Mouse (Mus musculus): ENCODE data around the gene Slc38a11. TPM values are rescaled to one million over a fixed set of nuclear protein-coding genes. Genes with fewer than 3 reads are reported as not detected.

Slc38a11 gene
- total and polyA plus RNA-seq, 3 experiments = not detected

DNA sequence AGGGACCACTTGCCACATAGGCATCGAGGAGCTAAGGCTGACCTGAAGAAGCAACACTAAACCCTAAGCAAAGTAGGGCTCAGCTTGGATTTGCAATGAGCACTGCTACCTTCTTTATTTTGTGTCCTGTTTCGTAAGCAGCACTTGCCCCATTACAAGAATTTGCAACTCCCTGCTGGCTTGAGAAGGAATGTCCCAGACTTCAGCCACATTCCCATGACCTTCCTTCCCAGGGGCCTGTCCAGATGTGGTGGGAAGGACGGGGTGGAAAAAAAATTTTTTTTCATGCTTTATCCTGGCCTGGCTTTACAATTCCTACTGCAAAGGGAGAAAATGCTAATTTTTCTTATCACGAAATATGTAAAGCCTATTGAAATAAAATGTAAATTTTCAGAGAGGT is 14.6 kb upstream of the Slc38a11 start:
- Histone ChIP-seq H3K4me3 (ENCODE audit: control insufficient read depth in 1 of 2, insufficient read depth in 1 of 2, low read depth in 2 of 2, low read length in 2 of 2) (no peak overlapping the region), H3K79me2 (ENCODE audit: control insufficient read depth, insufficient read depth, low read length, poor library complexity) (no peaks in the 10 kb centered on the region), H3K9ac (ENCODE audit: control insufficient read depth, low read depth, low read length, poor library complexity, severe bottlenecking) (no peak overlapping the region), H3K9me3 (replicated peaks; ENCODE audit: insufficient read depth, low read length) (no peaks in the 10 kb centered on the region), H3K27ac (ENCODE audit: control insufficient read depth, low read depth, low read length) (no peak overlapping the region), H3K4me1 (ENCODE audit: control insufficient read depth in 1 of 2, insufficient read depth in 2 of 2, low read length in 2 of 2) (no peaks in the 10 kb centered on the region), H3K27me3 (ENCODE audit: control insufficient read depth in 1 of 2, insufficient read depth in 2 of 2, low read length in 2 of 2) (no peaks in the 10 kb centered on the region), H3K36me3 (ENCODE audit: control insufficient read depth in 1 of 2, insufficient read depth in 2 of 2, low read length in 2 of 2) (no peaks in the 10 kb centered on the region)
- TF ChIP-seq RCOR1 (IDR thresholded peaks at IDR 0.05; ENCODE audit: low read depth, low read length) (no peak), TCF12 (IDR thresholded peaks at IDR 0.05; ENCODE audit: low read depth, low read length) (no peak), POLR2A (IDR thresholded peaks at IDR 0.05; ENCODE audit: control insufficient read depth in 1 of 2, insufficient read depth in 1 of 2, low read depth in 1 of 2, low read length in 2 of 2, poor library complexity in 1 of 2) (no peak), NELFE (IDR thresholded peaks at IDR 0.05; ENCODE audit: low read depth, low read length) (no peak), USF2 (IDR thresholded peaks at IDR 0.05; ENCODE audit: borderline replicate concordance in 1 of 2, insufficient read depth in 1 of 2, low read depth in 1 of 2, low read length in 2 of 2) (no peak), ZMIZ1 (IDR thresholded peaks at IDR 0.05; ENCODE audit: low read depth, low read length) (no peak), BHLHE40 (IDR thresholded peaks at IDR 0.05; ENCODE audit: borderline replicate concordance, low read depth, low read length) (no peak), ZKSCAN1 (IDR thresholded peaks at IDR 0.05; ENCODE audit: low read depth, low read length) (no peak), CTCF (IDR thresholded peaks at IDR 0.05 in 2 of 3, conservative IDR thresholded peaks at IDR 0.05 in 1 of 3; ENCODE audit: control insufficient read depth in 1 of 3, insufficient read depth in 1 of 3, low read depth in 2 of 3, low read length in 3 of 3, poor library complexity in 1 of 3, severe bottlenecking in 1 of 3) (no peak), ZC3H11A (IDR thresholded peaks at IDR 0.05; ENCODE audit: low read depth, low read length) (no peak)
- no peak for DNase-seq (ENCODE audit: low read depth, low spot score)

DNA sequence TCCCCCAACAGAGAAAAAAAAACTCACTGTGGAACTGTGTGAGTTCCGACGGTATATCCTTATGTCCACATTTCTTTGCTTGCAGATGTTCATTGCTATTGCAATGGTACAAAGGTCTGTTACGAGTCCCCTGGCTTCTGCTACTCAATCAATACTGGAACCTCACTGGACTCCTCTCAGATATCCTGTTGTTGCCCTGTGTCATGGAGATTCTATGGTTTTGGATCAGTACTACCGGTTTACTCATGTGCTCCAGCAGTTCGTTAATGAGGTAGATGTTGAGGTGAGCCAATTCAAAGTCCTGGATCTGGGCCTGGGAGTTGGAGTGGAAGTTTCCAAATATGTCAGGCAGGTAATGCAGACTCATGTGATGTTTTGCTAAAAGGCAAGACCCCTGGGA is 10.6 kb upstream of the Slc38a11 start:
- no peaks in the 10 kb centered on the region for H3K36me3 ChIP-seq (ENCODE audit: control insufficient read depth in 1 of 2, insufficient read depth in 2 of 2, low read length in 2 of 2)
- TF ChIP-seq RAD21 (IDR thresholded peaks at IDR 0.05; ENCODE audit: low read depth, low read length) (no peak), ZC3H11A (IDR thresholded peaks at IDR 0.05; ENCODE audit: low read depth, low read length) (no peak), MYC (IDR thresholded peaks at IDR 0.05; ENCODE audit: low read depth, low read length) (no peak), TAL1 (IDR thresholded peaks at IDR 0.05; ENCODE audit: low read length) (no peak), POLR2AphosphoS5 (IDR thresholded peaks at IDR 0.05; ENCODE audit: borderline replicate concordance, low read depth, low read length) (no peak), TCF12 (IDR thresholded peaks at IDR 0.05; ENCODE audit: low read depth, low read length) (no peak), ELF1 (IDR thresholded peaks at IDR 0.05; ENCODE audit: low read depth, low read length) (no peak), BHLHE40 (IDR thresholded peaks at IDR 0.05; ENCODE audit: borderline replicate concordance, low read depth, low read length) (no peak)
- no peaks in the 10 kb centered on the region for H3K79me2 ChIP-seq (ENCODE audit: control insufficient read depth, insufficient read depth, low read length, poor library complexity)
- no peak overlapping the region for H3K4me3 ChIP-seq (ENCODE audit: control insufficient read depth in 1 of 2, insufficient read depth in 1 of 2, low read depth in 2 of 2, low read length in 2 of 2)
- H3K9ac ChIP-seq (ENCODE audit: control insufficient read depth, low read depth, low read length, poor library complexity, severe bottlenecking) = no peak overlapping the region
- H3K27me3 ChIP-seq (ENCODE audit: control insufficient read depth in 1 of 2, insufficient read depth in 2 of 2, low read length in 2 of 2) = no peaks in the 10 kb centered on the region
- H3K9me3 ChIP-seq (replicated peaks; ENCODE audit: insufficient read depth, low read length) = no peaks in the 10 kb centered on the region
- no peak for DNase-seq (ENCODE audit: low read depth, low spot score)
- no peaks in the 10 kb centered on the region for H3K4me1 ChIP-seq (ENCODE audit: control insufficient read depth in 1 of 2, insufficient read depth in 2 of 2, low read length in 2 of 2)
- no peak overlapping the region for H3K27ac ChIP-seq (ENCODE audit: control insufficient read depth, low read depth, low read length)

Data from MEL (cell line).